Mouse (Mus musculus) forebrain, embryonic 12.5 days (tissue): ENCODE results near the gene Apobec3. TPM values are rescaled to one million over a fixed set of nuclear protein-coding genes. Genes with fewer than 3 reads are reported as not detected.

ENCODE experiments used
- ATAC-seq: fragments of 200-750 bp; cut with Nextera tagmentation; 2 replicates; pipeline ENCODE4 v1.8.0; 2017; ENCODE audit warnings: moderate TSS enrichment; ENCODE audit not compliant: low FRiP score
- H3K27ac ChIP-seq: fragments of 300-500 bp; sonication (generic); 2 replicates; pipeline ENCODE4 v1.5.1; 2016; ENCODE audit warnings: mild to moderate bottlenecking
- H3K27me3 ChIP-seq: fragments of 300-500 bp; sonication (generic); 2 replicates; pipeline ENCODE4 v1.6.1; 2016; ENCODE audit warnings: mild to moderate bottlenecking
- H3K36me3 ChIP-seq: fragments of 300-500 bp; sonication (generic); replicated peaks from 2 replicates; pipeline ENCODE4 v1.6.1; 2016; ENCODE audit warnings: mild to moderate bottlenecking
- H3K4me1 ChIP-seq: fragments of 300-500 bp; sonication (generic); 2 replicates; pipeline ENCODE4 v1.6.1; 2016
- H3K4me2 ChIP-seq: fragments of 300-500 bp; sonication (generic); 2 replicates; pipeline ENCODE4 v1.6.1; 2016; ENCODE audit warnings: mild to moderate bottlenecking, moderate library complexity
- H3K4me3 ChIP-seq: fragments of 300-500 bp; sonication (generic); replicated peaks from 2 replicates; pipeline ENCODE4 v1.5.1; 2016; ENCODE audit warnings: mild to moderate bottlenecking
- H3K9ac ChIP-seq: fragments of 300-500 bp; sonication (generic); 2 replicates; pipeline ENCODE4 v1.6.1; 2016; ENCODE audit warnings: mild to moderate bottlenecking
- H3K9me3 ChIP-seq: fragments of 300-500 bp; sonication (generic); 2 replicates; pipeline ENCODE4 v1.6.1; 2016
- WGBS: fragments of 180-500 bp; shearing (Covaris S2); methylation state at CpG from one replicate; pipeline ENCODE4 v1.1.7; 2016; 5-methylcytosine and 5-hydroxymethylcytosine counted together
- polyA plus RNA-seq: library from polyadenylated mRNA; unstranded; fragments of >200 nt; fragmentation: Nextera tagmentation; extraction: Ambion mirVana; gene quantifications from 2 replicates; pipeline ENCODE4 v1.2.1, GENCODE M21; 2016

The Apobec3 gene
- polyA plus RNA-seq, 1 experiment from 2014 or later = 7.4 TPM

- Histone ChIP-seq H3K27ac (no peak overlapping the region), H3K4me2 (no peak overlapping the region), H3K9ac (no peak overlapping the region), H3K4me1 (no peaks in the 10 kb centered on the region), H3K36me3 (no peaks in the 10 kb centered on the region), H3K9me3 (no peaks in the 10 kb centered on the region), H3K4me3 (no peak overlapping the region), H3K27me3 (no peaks in the 10 kb centered on the region)
- WGBS = 87% methylated on average over 7 of the region's 7 CpGs
- no peak for ATAC-seq
Measured at GRCm38 (mm10) chr15:79964376-79964775, 72.9 kb downstream of the Apobec3 start.

Other genes with a start within 250 kb of the Apobec3 start
- gene Fam227a, start 232.7 kb upstream of the Apobec3 start, polyA plus RNA-seq = 5.1 and 5.4 TPM in 2 replicates
- gene Cby1, start 232.5 kb upstream of the Apobec3 start, polyA plus RNA-seq = 89.3 and 90.6 TPM in 2 replicates
- 266 and 274 TPM in 2 replicates for gene Tomm22, start 220.8 kb upstream of the Apobec3 start, polyA plus RNA-seq
- 24.1 and 24.5 TPM in 2 replicates for gene Josd1, start 203.7 kb upstream of the Apobec3 start, polyA plus RNA-seq
- gene Gtpbp1, start 200.8 kb upstream of the Apobec3 start, polyA plus RNA-seq = 51.5 and 55.7 TPM in 2 replicates
- gene Sun2, start 149.1 kb upstream of the Apobec3 start, polyA plus RNA-seq = 6.2 and 8.6 TPM in 2 replicates
- gene Dnal4, start 113.8 kb upstream of the Apobec3 start, polyA plus RNA-seq = 76.7 and 78.3 TPM in 2 replicates
- 7.2 and 8.0 TPM in 2 replicates for gene Nptxr, start 86.9 kb upstream of the Apobec3 start, polyA plus RNA-seq
- gene Npcd, start 57.4 kb upstream of the Apobec3 start, polyA plus RNA-seq = 0.87 TPM in 1 of 2 replicates, not detected in the other
- 31.1 and 31.5 TPM in 2 replicates for gene Cbx6, start 57.0 kb upstream of the Apobec3 start, polyA plus RNA-seq
- 3.3 and 3.6 TPM in 2 replicates for gene Cbx7, start 79.5 kb downstream of the Apobec3 start, polyA plus RNA-seq
- 2.1 and 2.3 TPM in 2 replicates for gene Pdgfb, start 123.3 kb downstream of the Apobec3 start, polyA plus RNA-seq
- 12.1 and 13.9 TPM in 2 replicates for gene Syngr1, start 199.7 kb downstream of the Apobec3 start, polyA plus RNA-seq
- 659 and 694 TPM in 2 replicates for gene Rpl3, start 200.2 kb downstream of the Apobec3 start, polyA plus RNA-seq
- 40.5 and 44.0 TPM in 2 replicates for gene Tab1, start 241.5 kb downstream of the Apobec3 start, polyA plus RNA-seq